Mouse (Mus musculus): ENCODE data around the gene Ets2. TPM values are rescaled to one million over a fixed set of nuclear protein-coding genes. Genes with fewer than 3 reads are reported as not detected.

Ets2 gene
- polyA plus RNA-seq, 1 experiment, result 31.8 TPM

DNA sequence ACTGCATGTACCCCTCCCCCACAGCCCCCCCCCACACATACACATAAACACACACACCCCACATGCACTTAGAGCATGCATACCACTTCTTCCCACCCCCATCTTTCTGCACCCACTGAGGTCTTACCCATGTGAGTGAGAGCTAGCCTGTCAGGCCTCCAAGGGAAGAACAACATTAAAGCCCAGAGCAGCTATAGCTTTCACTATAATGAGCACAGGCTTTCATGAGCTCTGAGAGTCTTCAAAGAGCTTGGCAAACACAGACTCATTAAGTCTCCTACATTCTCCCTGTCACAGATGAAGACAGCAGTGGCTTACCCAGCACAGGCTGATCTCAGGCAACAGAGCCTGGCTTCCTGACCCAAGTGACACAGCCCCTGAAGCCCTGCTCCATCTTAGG lies 68.5 kb downstream of the Ets2 start:
- H3K27me3 ChIP-seq (ENCODE audit: control insufficient read depth, insufficient read depth, low read length), result no peaks in the 10 kb centered on the region
- H3K36me3 ChIP-seq (ENCODE audit: control insufficient read depth, insufficient read depth, low read length), result no peaks in the 10 kb centered on the region
- H3K27ac ChIP-seq (ENCODE audit: insufficient read depth, low read length), result no peak overlapping the region
- H3K4me3 ChIP-seq (ENCODE audit: extremely low read depth, insufficient read depth, insufficient read length), result no peak overlapping the region
- H3K4me1 ChIP-seq (ENCODE audit: control insufficient read depth, insufficient read depth, insufficient read length), result peaks cover 9% of the 10 kb centered on the region; the same call in 1 of the 2 replicates
- no peak for DNase-seq (ENCODE audit: low read depth in 1 of 2, low spot score in 2 of 2)
- no peak for TF ChIP-seq CTCF (IDR thresholded peaks at IDR 0.05; ENCODE audit: extremely low read depth, insufficient read depth, insufficient read length, insufficient replicate concordance)
- TF ChIP-seq POLR2A (IDR thresholded peaks at IDR 0.05; ENCODE audit: low read depth, low read length), result no peak

Other genes with a start within 250 kb of the Ets2 start
- gene Erg, start 115.5 kb upstream of the Ets2 start, polyA plus RNA-seq (2012; rRNA removed), result 6.0 and 7.1 TPM in 2 replicates

Measured in spleen, adult 2 months (tissue).